Mouse (Mus musculus): ENCODE measurements around the gene Gm49383.

The Gm49383 gene

DNA sequence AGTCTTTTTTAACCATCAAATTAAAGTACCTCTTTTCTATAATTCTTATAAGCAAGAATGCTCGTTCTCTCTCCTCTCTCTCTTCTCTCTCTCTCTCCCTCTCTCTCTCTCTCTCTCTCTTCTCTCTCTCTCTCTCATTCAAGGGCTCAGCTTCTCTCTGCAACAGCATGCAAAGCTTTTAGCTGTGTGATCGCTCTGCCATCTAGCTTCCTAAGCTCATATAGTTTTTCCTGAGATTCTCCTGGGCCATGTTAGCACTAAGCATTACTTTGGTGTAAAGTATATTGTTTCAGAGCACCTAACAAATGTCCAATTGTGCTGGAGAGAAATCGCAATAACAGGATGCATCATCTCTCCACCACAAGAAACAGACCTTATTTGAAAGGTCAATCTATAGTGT lies 57.7 kb downstream of the Gm49383 start:
- in situ Hi-C loops (cut with MboI; ENCODE audit: low pct_unique_long_range_greater_than_20kb in 1 of 2, low sequenced_read_pairs in 2 of 2, unreplicated experiment in 1 of 2), result no loop called here

Measured in mouse embryonic stem cell (cell line).